Mouse (Mus musculus): Measurements from ENCODE around the gene Ubr4. TPM values are rescaled to one million over a fixed set of nuclear protein-coding genes. Genes with fewer than 3 reads are reported as not detected.

Gene Ubr4
- polyA plus RNA-seq, 1 experiment: 78.1 TPM

DNA sequence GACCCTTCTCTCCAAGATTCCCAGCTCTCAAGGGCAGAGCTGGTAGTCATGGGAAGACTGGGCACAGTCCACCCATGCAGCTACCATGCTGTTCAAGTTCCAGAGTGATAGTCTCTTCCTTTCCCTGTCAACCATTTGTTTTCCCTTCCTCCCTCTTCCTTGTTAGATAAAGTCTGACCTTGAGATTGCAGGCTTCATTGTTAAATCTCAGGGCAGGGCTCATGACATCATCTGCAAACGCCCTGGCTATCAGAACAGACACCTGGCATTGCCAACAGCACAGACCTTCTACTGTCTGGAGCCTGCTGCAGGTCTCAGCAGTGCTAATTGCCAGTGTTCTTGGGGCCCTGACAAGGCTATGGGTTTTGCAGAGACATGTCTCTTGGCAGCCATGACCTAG lies 129.0 kb downstream of the Ubr4 start:
- Histone ChIP-seq H3K4me3 (ENCODE audit: insufficient read depth, poor library complexity, severe bottlenecking) (no peak overlapping the region), H3K79me3 (ENCODE audit: low read depth) (no peaks in the 10 kb centered on the region), H3K36me3 (ENCODE audit: control insufficient read depth, insufficient read depth) (peaks cover 90% of the 10 kb centered on the region), H3K27me3 (ENCODE audit: control insufficient read depth, insufficient read depth, insufficient read length) (no peaks in the 10 kb centered on the region), H3ac (ENCODE audit: control insufficient read depth, insufficient read length, low read depth) (no peak overlapping the region), H3K79me2 (ENCODE audit: control insufficient read depth, insufficient read depth) (no peaks in the 10 kb centered on the region)
- TF ChIP-seq MYOG (IDR thresholded peaks at IDR 0.05; ENCODE audit: control insufficient read depth, extremely low read depth, insufficient read length): no peak
- TF ChIP-seq CEBPB (IDR thresholded peaks at IDR 0.05; ENCODE audit: low read depth): no peak
- TF ChIP-seq FOSL1 (IDR thresholded peaks at IDR 0.05; ENCODE audit: insufficient read depth, low read length, poor library complexity, severe bottlenecking): no peak
- TF ChIP-seq MAX (IDR thresholded peaks at IDR 0.05): no peak
- TF ChIP-seq MYOD1 (IDR thresholded peaks at IDR 0.05; ENCODE audit: control insufficient read depth, insufficient read length, low read depth): no peak
- TF ChIP-seq USF1 (IDR thresholded peaks at IDR 0.05; ENCODE audit: low read depth): no peak
- TF ChIP-seq CTCF (IDR thresholded peaks at IDR 0.05; ENCODE audit: control insufficient read depth, insufficient read depth, insufficient read length): no peak

DNA sequence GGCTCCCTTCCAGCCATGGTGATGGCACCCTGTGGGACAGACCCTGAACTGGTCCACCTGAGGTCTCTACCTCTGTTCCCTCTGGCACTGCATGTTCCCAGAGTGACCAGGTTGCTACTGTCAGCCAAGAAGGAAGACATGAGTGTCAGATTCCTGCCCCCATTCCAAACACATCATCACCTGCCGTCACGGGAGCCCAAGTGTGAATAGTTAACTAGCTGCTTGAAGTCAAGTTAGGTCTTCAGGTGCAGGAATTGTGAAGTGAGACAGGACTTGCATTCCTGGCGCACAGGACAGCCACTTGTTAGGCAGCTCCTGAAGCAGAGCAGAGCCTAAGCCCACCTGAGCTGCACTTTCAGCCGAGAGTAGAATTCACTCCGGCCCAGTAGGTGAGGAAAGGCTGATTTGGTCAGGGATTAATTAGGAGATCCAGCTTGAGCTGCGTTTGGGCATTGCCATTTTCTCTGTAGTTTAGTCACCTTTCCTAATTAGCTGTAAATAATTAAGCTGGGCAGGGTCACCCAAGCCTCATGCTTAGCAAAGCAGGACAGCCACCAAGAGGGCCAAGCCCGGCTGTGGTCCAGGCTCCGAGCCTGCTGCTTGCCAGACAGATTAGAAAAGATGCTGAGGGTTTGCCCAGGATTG lies 131.2 kb downstream of the Ubr4 start:
- Histone ChIP-seq H3ac (ENCODE audit: control insufficient read depth, insufficient read length, low read depth) (no peak overlapping the region), H3K36me3 (ENCODE audit: control insufficient read depth, insufficient read depth) (peaks cover 84% of the 10 kb centered on the region), H3K27me3 (ENCODE audit: control insufficient read depth, insufficient read depth, insufficient read length) (no peaks in the 10 kb centered on the region), H3K79me3 (ENCODE audit: low read depth) (no peaks in the 10 kb centered on the region), H3K79me2 (ENCODE audit: control insufficient read depth, insufficient read depth) (no peaks in the 10 kb centered on the region), H3K4me3 (ENCODE audit: insufficient read depth, poor library complexity, severe bottlenecking) (no peak overlapping the region)
- TF ChIP-seq USF1 (IDR thresholded peaks at IDR 0.05; ENCODE audit: low read depth) (no peak), MAX (IDR thresholded peaks at IDR 0.05) (no peak), FOSL1 (IDR thresholded peaks at IDR 0.05; ENCODE audit: insufficient read depth, low read length, poor library complexity, severe bottlenecking) (no peak), CEBPB (IDR thresholded peaks at IDR 0.05; ENCODE audit: low read depth) (no peak)

DNA sequence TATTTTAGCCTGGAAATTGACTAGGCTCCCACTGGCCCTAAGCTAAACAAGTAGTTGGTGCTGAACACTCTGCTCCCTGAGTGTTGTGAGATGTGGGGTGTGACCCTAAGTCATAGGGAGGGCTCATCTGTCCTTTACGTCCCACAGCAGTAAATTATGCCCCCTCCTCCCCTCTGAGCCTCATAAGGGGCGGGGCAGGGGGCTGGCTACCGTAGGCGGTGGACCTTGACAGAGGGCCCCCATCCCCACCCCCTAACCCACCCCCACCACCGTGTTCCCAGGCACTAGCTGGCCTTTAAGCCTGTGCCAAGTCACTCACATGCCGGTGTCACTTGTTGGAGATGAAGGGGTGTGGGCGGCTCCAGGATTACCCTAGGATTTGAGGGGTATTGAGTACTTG lies 132.1 kb downstream of the Ubr4 start:
- H3K4me3 ChIP-seq (ENCODE audit: insufficient read depth, poor library complexity, severe bottlenecking): no peak overlapping the region

DNA sequence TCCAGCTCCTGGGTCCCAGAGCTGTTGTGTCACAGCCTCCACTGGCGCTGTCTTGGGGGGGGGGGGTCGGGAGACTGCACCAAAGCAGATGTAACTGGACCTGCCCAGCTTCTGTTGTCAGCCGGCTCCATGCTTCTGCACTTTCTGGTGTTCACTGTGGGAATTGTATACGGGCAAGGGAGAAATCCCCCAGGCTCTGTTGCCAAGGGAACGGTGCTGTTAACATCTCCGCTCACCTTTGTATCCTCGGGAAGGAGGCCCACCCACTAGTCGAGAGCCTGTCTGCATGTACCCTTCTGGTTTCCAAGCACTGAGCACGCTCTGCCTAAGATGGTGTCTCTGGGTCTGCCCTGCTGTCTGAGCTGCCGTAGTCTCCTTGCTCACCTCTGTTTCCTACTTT lies 134.7 kb downstream of the Ubr4 start:
- Histone ChIP-seq H3K27me3 (ENCODE audit: control insufficient read depth, insufficient read depth, insufficient read length) (no peaks in the 10 kb centered on the region), H3K36me3 (ENCODE audit: control insufficient read depth, insufficient read depth) (peaks cover 71% of the 10 kb centered on the region), H3K79me2 (ENCODE audit: control insufficient read depth, insufficient read depth) (no peaks in the 10 kb centered on the region), H3K79me3 (ENCODE audit: low read depth) (no peaks in the 10 kb centered on the region), H3ac (ENCODE audit: control insufficient read depth, insufficient read length, low read depth) (no peak overlapping the region), H3K4me3 (ENCODE audit: insufficient read depth, poor library complexity, severe bottlenecking) (no peak overlapping the region)
- TF ChIP-seq FOSL1 (IDR thresholded peaks at IDR 0.05; ENCODE audit: insufficient read depth, low read length, poor library complexity, severe bottlenecking): no peak
- no peak for TF ChIP-seq USF1 (IDR thresholded peaks at IDR 0.05; ENCODE audit: low read depth)
- TF ChIP-seq CTCF (IDR thresholded peaks at IDR 0.05; ENCODE audit: control insufficient read depth, insufficient read depth, insufficient read length): no peak
- no peak for TF ChIP-seq CEBPB (IDR thresholded peaks at IDR 0.05; ENCODE audit: low read depth)
- TF ChIP-seq MYOG (IDR thresholded peaks at IDR 0.05; ENCODE audit: control insufficient read depth, extremely low read depth, insufficient read length): no peak
- no peak for TF ChIP-seq MYOD1 (IDR thresholded peaks at IDR 0.05; ENCODE audit: control insufficient read depth, insufficient read length, low read depth)
- no peak for TF ChIP-seq MAX (IDR thresholded peaks at IDR 0.05)

More for the DNA sequence above, 132.1 kb downstream of the Ubr4 start:
- no peak for TF ChIP-seq MYOD1 (IDR thresholded peaks at IDR 0.05; ENCODE audit: control insufficient read depth, insufficient read length, low read depth)
- TF ChIP-seq MAX (IDR thresholded peaks at IDR 0.05): no peak
- no peak for TF ChIP-seq CEBPB (IDR thresholded peaks at IDR 0.05; ENCODE audit: low read depth)
- no peak for TF ChIP-seq CTCF (IDR thresholded peaks at IDR 0.05; ENCODE audit: control insufficient read depth, insufficient read depth, insufficient read length)
- TF ChIP-seq USF1 (IDR thresholded peaks at IDR 0.05; ENCODE audit: low read depth): no peak
- no peak for TF ChIP-seq MYOG (IDR thresholded peaks at IDR 0.05; ENCODE audit: control insufficient read depth, extremely low read depth, insufficient read length)
- TF ChIP-seq FOSL1 (IDR thresholded peaks at IDR 0.05; ENCODE audit: insufficient read depth, low read length, poor library complexity, severe bottlenecking): no peak
- Histone ChIP-seq H3K36me3 (ENCODE audit: control insufficient read depth, insufficient read depth) (peaks cover 84% of the 10 kb centered on the region), H3ac (ENCODE audit: control insufficient read depth, insufficient read length, low read depth) (no peak overlapping the region), H3K79me2 (ENCODE audit: control insufficient read depth, insufficient read depth) (no peaks in the 10 kb centered on the region), H3K27me3 (ENCODE audit: control insufficient read depth, insufficient read depth, insufficient read length) (no peaks in the 10 kb centered on the region), H3K79me3 (ENCODE audit: low read depth) (no peaks in the 10 kb centered on the region)

DNA sequence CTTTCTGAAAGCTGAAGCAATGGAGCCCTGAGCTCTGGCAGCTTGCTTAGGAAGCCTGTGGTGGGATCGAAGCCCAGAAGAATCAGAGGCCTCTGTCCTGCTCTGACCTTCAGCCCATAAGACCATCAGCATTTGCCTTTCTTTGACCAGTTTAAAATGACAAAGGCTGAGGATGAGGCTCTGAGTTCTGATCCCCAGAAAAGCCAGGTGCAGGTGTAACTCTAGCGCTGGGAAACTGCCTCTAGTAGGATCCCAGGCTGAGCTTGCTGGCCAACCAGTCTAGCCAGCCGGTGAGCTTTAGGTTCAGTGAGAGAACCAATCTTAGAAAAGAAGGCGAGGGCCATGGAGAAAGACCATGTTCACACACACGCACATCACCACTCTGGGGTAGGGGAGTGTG lies 135.9 kb downstream of the Ubr4 start:
- Histone ChIP-seq H3K4me3 (ENCODE audit: insufficient read depth, poor library complexity, severe bottlenecking) (no peak overlapping the region), H3K79me3 (ENCODE audit: low read depth) (no peaks in the 10 kb centered on the region), H3K36me3 (ENCODE audit: control insufficient read depth, insufficient read depth) (peaks cover 59% of the 10 kb centered on the region), H3K27me3 (ENCODE audit: control insufficient read depth, insufficient read depth, insufficient read length) (no peaks in the 10 kb centered on the region), H3K79me2 (ENCODE audit: control insufficient read depth, insufficient read depth) (no peaks in the 10 kb centered on the region), H3ac (ENCODE audit: control insufficient read depth, insufficient read length, low read depth) (no peak overlapping the region)
- TF ChIP-seq USF1 (IDR thresholded peaks at IDR 0.05; ENCODE audit: low read depth): no peak
- TF ChIP-seq CTCF (IDR thresholded peaks at IDR 0.05; ENCODE audit: control insufficient read depth, insufficient read depth, insufficient read length): no peak
- no peak for TF ChIP-seq CEBPB (IDR thresholded peaks at IDR 0.05; ENCODE audit: low read depth)
- no peak for TF ChIP-seq MYOG (IDR thresholded peaks at IDR 0.05; ENCODE audit: control insufficient read depth, extremely low read depth, insufficient read length)
- no peak for TF ChIP-seq MAX (IDR thresholded peaks at IDR 0.05)
- no peak for TF ChIP-seq MYOD1 (IDR thresholded peaks at IDR 0.05; ENCODE audit: control insufficient read depth, insufficient read length, low read depth)
- TF ChIP-seq FOSL1 (IDR thresholded peaks at IDR 0.05; ENCODE audit: insufficient read depth, low read length, poor library complexity, severe bottlenecking): no peak

DNA sequence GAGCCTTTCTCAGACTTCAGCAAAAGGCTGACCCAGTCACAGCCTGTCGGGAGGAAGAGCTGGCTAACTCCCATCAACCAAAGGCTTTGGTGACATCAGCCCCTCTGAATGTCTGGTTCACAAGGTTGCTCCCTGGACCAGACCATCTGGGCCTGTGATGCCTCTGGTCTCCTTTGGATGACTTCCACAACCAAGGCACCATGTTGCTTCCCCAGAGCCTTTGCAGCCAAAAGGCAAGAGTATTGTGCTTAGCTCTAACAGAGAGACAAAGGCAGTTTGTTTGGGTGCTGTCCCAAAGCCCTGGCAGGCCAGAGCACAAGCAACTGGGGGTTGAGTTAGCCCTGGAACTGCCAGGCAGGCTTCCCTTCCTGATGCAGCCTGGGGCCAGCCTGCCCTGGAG lies 137.5 kb downstream of the Ubr4 start:
- Histone ChIP-seq H3K27me3 (ENCODE audit: control insufficient read depth, insufficient read depth, insufficient read length) (no peaks in the 10 kb centered on the region), H3K79me2 (ENCODE audit: control insufficient read depth, insufficient read depth) (no peaks in the 10 kb centered on the region), H3K4me3 (ENCODE audit: insufficient read depth, poor library complexity, severe bottlenecking) (no peak overlapping the region), H3K36me3 (ENCODE audit: control insufficient read depth, insufficient read depth) (peaks cover 44% of the 10 kb centered on the region), H3K79me3 (ENCODE audit: low read depth) (no peaks in the 10 kb centered on the region), H3ac (ENCODE audit: control insufficient read depth, insufficient read length, low read depth) (no peak overlapping the region)
- TF ChIP-seq CTCF (IDR thresholded peaks at IDR 0.05; ENCODE audit: control insufficient read depth, insufficient read depth, insufficient read length) (no peak), CEBPB (IDR thresholded peaks at IDR 0.05; ENCODE audit: low read depth) (no peak), MYOG (IDR thresholded peaks at IDR 0.05; ENCODE audit: control insufficient read depth, extremely low read depth, insufficient read length) (no peak), MAX (IDR thresholded peaks at IDR 0.05) (no peak), USF1 (IDR thresholded peaks at IDR 0.05; ENCODE audit: low read depth) (no peak), MYOD1 (IDR thresholded peaks at IDR 0.05; ENCODE audit: control insufficient read depth, insufficient read length, low read depth) (no peak), FOSL1 (IDR thresholded peaks at IDR 0.05; ENCODE audit: insufficient read depth, low read length, poor library complexity, severe bottlenecking) (no peak)

All from C2C12 (cell line).